Mouse (Mus musculus) erythroblast, embryonic 14.5 days (primary cell): ENCODE measurements around the gene Mfsd11.

Source experiments
- GATA1 ChIP-seq: IDR thresholded peaks from 2 replicates; pipeline ENCODE4 v1.6.1; 2012; ENCODE audit warnings: low read length, inconsistent platforms, mixed read lengths
- TAL1 ChIP-seq: IDR thresholded peaks from 3 replicates; pipeline ENCODE4 v1.6.1; 2012; ENCODE audit warnings: low read length, inconsistent platforms, mixed read lengths

- TF ChIP-seq GATA1 (no peak), TAL1 (no peak)
These were observed 67.2 kb downstream of the Mfsd11 start for GRCm38 (mm10) chr11:116919186-116920020.
